Mouse (Mus musculus) heart, adult 2 months (tissue): ENCODE measurements around the gene Zswim4.

Source experiments
- CTCF ChIP-seq: fragments of 200-600 bp; IDR thresholded peaks from 2 replicates; pipeline ENCODE4 v1.8.1; 2022; ENCODE audit warnings: antibody characterized with exemption, mild to moderate bottlenecking, moderate library complexity
- POLR2A ChIP-seq: fragments of 200-500 bp; IDR thresholded peaks from 2 replicates; pipeline ENCODE4 v1.6.1; 2011; ENCODE audit warnings: mild to moderate bottlenecking, low read depth, low read length, control low read depth; ENCODE audit not compliant: insufficient read depth

GRCm38 (mm10) chr8:84210167-84210791 lies 26.6 kb downstream of the Zswim4 start:
- TF ChIP-seq CTCF (peak; percentile 96), POLR2A (peak; percentile 54)
